Mouse (Mus musculus) liver, embryonic 11.5 days (tissue): ENCODE measurements at regions not wholly inside any gene's neighbourhood (a gene's known extent, or its start where the extent isn't known, plus 50 kb on each side); places are given as distances from the start of the nearest gene placed in this dataset.

ENCODE experiments used
- ATAC-seq: fragments of 200-750 bp; cut with Nextera tagmentation; replicated peaks from 2 replicates; pipeline ENCODE4 v1.8.0; 2017; ENCODE audit warnings: moderate number of reproducible peaks, mild to moderate bottlenecking, moderate TSS enrichment, moderate library complexity; ENCODE audit not compliant: low FRiP score
- DNase-seq: peaks from one replicate; pipeline ENCODE4 v3.0.0-alpha.2; 2017; ENCODE audit warnings: low spot score
- H3K27ac ChIP-seq: fragments of 300-500 bp; sonication (generic); 2 replicates; pipeline ENCODE4 v1.5.1; 2014; ENCODE audit warnings: mild to moderate bottlenecking, low read depth, low read length, control low read depth
- H3K27me3 ChIP-seq: fragments of 300-500 bp; sonication (generic); replicated peaks from 2 replicates; pipeline ENCODE4 v1.6.1; 2014; ENCODE audit warnings: low read length, mixed read lengths; ENCODE audit not compliant: control insufficient read depth, insufficient read depth
- H3K36me3 ChIP-seq: fragments of 300-500 bp; sonication (generic); 2 replicates; pipeline ENCODE4 v1.6.1; 2014; ENCODE audit warnings: mild to moderate bottlenecking, low read length, moderate library complexity, mixed read lengths; ENCODE audit not compliant: control insufficient read depth, insufficient read depth
- H3K4me1 ChIP-seq: fragments of 300-500 bp; sonication (generic); replicated peaks from 2 replicates; pipeline ENCODE4 v1.6.1; 2014; ENCODE audit warnings: low read length, mixed read lengths; ENCODE audit not compliant: control insufficient read depth, insufficient read depth
- H3K4me2 ChIP-seq: fragments of 300-500 bp; sonication (generic); 2 replicates; pipeline ENCODE4 v1.6.1; 2014; ENCODE audit warnings: mild to moderate bottlenecking, control low read depth, moderate library complexity
- H3K4me3 ChIP-seq: fragments of 300-500 bp; sonication (generic); 2 replicates; pipeline ENCODE4 v1.5.1; 2014; ENCODE audit warnings: low read depth, low read length, control low read depth
- H3K9ac ChIP-seq: fragments of 300-500 bp; sonication (generic); 2 replicates; pipeline ENCODE4 v1.6.1; 2014; ENCODE audit warnings: low read depth, low read length, control low read depth
- H3K9me3 ChIP-seq: fragments of 300-500 bp; sonication (generic); 2 replicates; pipeline ENCODE4 v1.6.1; 2016; ENCODE audit warnings: low read length, inconsistent platforms, mixed read lengths; ENCODE audit not compliant: control insufficient read depth
- WGBS: fragments of 180-500 bp; shearing (Covaris S2); extraction: QIAGEN DNeasy Blood & Tissue Kit; methylation state at CpG from one replicate; pipeline ENCODE4 v1.1.7; 2014; 5-methylcytosine and 5-hydroxymethylcytosine counted together

GRCm38 (mm10) chr1:90396660-90397059, 192.9 kb downstream of the Ackr3 start:
- no peaks in the 10 kb centered on the region for H3K9me3 ChIP-seq
- no peaks in the 10 kb centered on the region for H3K4me1 ChIP-seq
- no peak overlapping the region for H3K9ac ChIP-seq
- no peak overlapping the region for H3K4me2 ChIP-seq
- no peaks in the 10 kb centered on the region for H3K36me3 ChIP-seq
- whole genome bisulfite sequencing, result 82% methylated on average over 1 of the region's 1 CpGs
- ATAC-seq, result no peak
- no peak overlapping the region for H3K4me3 ChIP-seq
- DNase-seq, result no peak
- H3K27me3 ChIP-seq, result no peaks in the 10 kb centered on the region
- H3K27ac ChIP-seq, result no peak overlapping the region

GRCm38 (mm10) chr1:90397355-90397754, 193.6 kb downstream of the Ackr3 start:
- no peaks in the 10 kb centered on the region for H3K4me1 ChIP-seq
- no peak overlapping the region for H3K4me3 ChIP-seq
- ATAC-seq, result no peak
- H3K9ac ChIP-seq, result no peak overlapping the region
- H3K27ac ChIP-seq, result no peak overlapping the region
- DNase-seq, result no peak
- no peaks in the 10 kb centered on the region for H3K36me3 ChIP-seq
- 69% methylated on average over 5 of the region's 5 CpGs for WGBS
- H3K9me3 ChIP-seq, result no peaks in the 10 kb centered on the region
- no peaks in the 10 kb centered on the region for H3K27me3 ChIP-seq
- H3K4me2 ChIP-seq, result no peak overlapping the region

GRCm38 (mm10) chr1:90398396-90398975, 194.7 kb downstream of the Ackr3 start:
- Histone ChIP-seq H3K9ac (no peak overlapping the region), H3K4me1 (no peaks in the 10 kb centered on the region), H3K4me3 (no peak overlapping the region), H3K4me2 (no peak overlapping the region), H3K36me3 (no peaks in the 10 kb centered on the region), H3K9me3 (no peaks in the 10 kb centered on the region), H3K27ac (no peak overlapping the region), H3K27me3 (no peaks in the 10 kb centered on the region)
- ATAC-seq (no peak), DNase-seq (no peak)
- WGBS, result 76% methylated on average over 15 of the region's 15 CpGs

GRCm38 (mm10) chr1:90403057-90403456, 199.3 kb downstream of the Ackr3 start:
- Histone ChIP-seq H3K9me3 (no peaks in the 10 kb centered on the region), H3K4me1 (no peaks in the 10 kb centered on the region), H3K36me3 (no peaks in the 10 kb centered on the region), H3K4me2 (no peak overlapping the region), H3K4me3 (no peak overlapping the region), H3K27ac (no peak overlapping the region), H3K27me3 (no peaks in the 10 kb centered on the region), H3K9ac (no peak overlapping the region)
- DNase-seq, result no peak
- WGBS, result 80% methylated on average over 6 of the region's 6 CpGs
- no peak for ATAC-seq

GRCm38 (mm10) chr1:90404717-90405487, 197.9 kb upstream of the Cops8 start:
- no peak for ATAC-seq
- Histone ChIP-seq H3K9ac (no peak overlapping the region), H3K4me2 (no peak overlapping the region), H3K36me3 (no peaks in the 10 kb centered on the region), H3K27me3 (no peaks in the 10 kb centered on the region), H3K27ac (no peak overlapping the region), H3K4me3 (no peak overlapping the region), H3K4me1 (no peaks in the 10 kb centered on the region), H3K9me3 (no peaks in the 10 kb centered on the region)
- no peak for DNase-seq
- 54% methylated on average over 6 of the region's 6 CpGs for WGBS

- H3K4me1 ChIP-seq, result no peaks in the 10 kb centered on the region
- WGBS, result 81% methylated on average over 6 of the region's 6 CpGs
- H3K27me3 ChIP-seq, result no peaks in the 10 kb centered on the region
- no peak overlapping the region for H3K9ac ChIP-seq
- no peaks in the 10 kb centered on the region for H3K36me3 ChIP-seq
- no peak overlapping the region for H3K27ac ChIP-seq
- DNase-seq, result no peak
- no peaks in the 10 kb centered on the region for H3K9me3 ChIP-seq
- ATAC-seq, result no peak
- H3K4me3 ChIP-seq, result no peak overlapping the region
- no peak overlapping the region for H3K4me2 ChIP-seq
These were observed 196.1 kb upstream of the Cops8 start for GRCm38 (mm10) chr1:90406663-90407062.

GRCm38 (mm10) chr1:90408504-90409215, 194.1 kb upstream of the Cops8 start:
- Histone ChIP-seq H3K4me1 (peaks cover 2% of the 10 kb centered on the region; the same call in 1 of the 2 replicates), H3K27ac (no peak overlapping the region), H3K9ac (no peak overlapping the region), H3K36me3 (no peaks in the 10 kb centered on the region), H3K4me2 (no peak overlapping the region), H3K9me3 (no peaks in the 10 kb centered on the region), H3K27me3 (no peaks in the 10 kb centered on the region), H3K4me3 (no peak overlapping the region)
- DNase-seq, result no peak
- ATAC-seq, result no peak
- 74% methylated on average over 16 of the region's 16 CpGs for WGBS

- no peak overlapping the region for H3K27ac ChIP-seq
- ATAC-seq, result no peak
These were observed 193.5 kb upstream of the Cops8 start for GRCm38 (mm10) chr1:90409236-90409635.

More at GRCm38 (mm10) chr1:90409236-90409635, 193.5 kb upstream of the Cops8 start:
- Histone ChIP-seq H3K27me3 (no peaks in the 10 kb centered on the region), H3K36me3 (no peaks in the 10 kb centered on the region), H3K4me3 (no peak overlapping the region), H3K4me2 (no peak overlapping the region), H3K9me3 (no peaks in the 10 kb centered on the region), H3K4me1 (peaks cover 2% of the 10 kb centered on the region; the same call in 1 of the 2 replicates), H3K9ac (no peak overlapping the region)
- WGBS, result 76% methylated on average over 3 of the region's 3 CpGs
- DNase-seq, result no peak
